Mouse (Mus musculus) B cell, adult 2 months (primary cell): ENCODE data around the gene Tapt1.
A peak's percentile ranks its signal among the peaks of the same experiment; 100 is the strongest.

Experiments
- DNase-seq, 2 experiments: peaks; one replicate each; pipeline ENCODE4 v3.0.0; 2022

The Tapt1 gene

GRCm38 (mm10) chr5:44226521-44227461 is at the start of gene Tapt1:
TSS of gene Tapt1 (minus strand) at chr5:44226626.
- DNase-seq, result peak; percentile 85 to 88

- DNase-seq, result no peak
Measured at GRCm38 (mm10) chr5:44271564-44271963, 45.1 kb upstream of the Tapt1 start.

- DNase-seq, result peak; percentile 10 to 16
Measured at GRCm38 (mm10) chr5:44268524-44268923, 42.1 kb upstream of the Tapt1 start.

GRCm38 (mm10) chr5:44261691-44262090 is 35.3 kb upstream of the Tapt1 start:
- DNase-seq, result no peak

GRCm38 (mm10) chr5:44261172-44261571 is 34.7 kb upstream of the Tapt1 start:
- no peak for DNase-seq

GRCm38 (mm10) chr5:44259678-44260077 is 33.3 kb upstream of the Tapt1 start:
- DNase-seq, result no peak

GRCm38 (mm10) chr5:44258163-44258562 is 31.7 kb upstream of the Tapt1 start:
- peak; percentile 3 to 9 for DNase-seq

- DNase-seq, result no peak
Measured at GRCm38 (mm10) chr5:44257401-44257800, 31.0 kb upstream of the Tapt1 start.

GRCm38 (mm10) chr5:44256512-44256911 is 30.1 kb upstream of the Tapt1 start:
- no peak for DNase-seq

GRCm38 (mm10) chr5:44255756-44256398 is 29.5 kb upstream of the Tapt1 start:
- DNase-seq, result no peak

- no peak for DNase-seq
Measured at GRCm38 (mm10) chr5:44253449-44253848, 27.0 kb upstream of the Tapt1 start.

- DNase-seq, result no peak
Measured at GRCm38 (mm10) chr5:44252395-44252794, 26.0 kb upstream of the Tapt1 start.

- DNase-seq, result no peak
Measured at GRCm38 (mm10) chr5:44250211-44250955, 24.0 kb upstream of the Tapt1 start.

GRCm38 (mm10) chr5:44249363-44249762 is 22.9 kb upstream of the Tapt1 start:
- DNase-seq, result no peak

GRCm38 (mm10) chr5:44246493-44247217 is 20.2 kb upstream of the Tapt1 start:
- no peak for DNase-seq

- no peak for DNase-seq
Measured at GRCm38 (mm10) chr5:44244894-44245423, 18.5 kb upstream of the Tapt1 start.

GRCm38 (mm10) chr5:44242828-44243227 is 16.4 kb upstream of the Tapt1 start:
- DNase-seq, result no peak

- no peak for DNase-seq
Measured at GRCm38 (mm10) chr5:44241726-44242125, 15.3 kb upstream of the Tapt1 start.

- no peak for DNase-seq
Measured at GRCm38 (mm10) chr5:44239187-44240136, 13.0 kb upstream of the Tapt1 start.

GRCm38 (mm10) chr5:44238201-44238600 is 11.8 kb upstream of the Tapt1 start:
- DNase-seq, result no peak

- no peak for DNase-seq
Measured at GRCm38 (mm10) chr5:44234606-44235005, 8.2 kb upstream of the Tapt1 start.
